Mouse (Mus musculus): ENCODE results near the gene Sorbs2. TPM values are rescaled to one million over a fixed set of nuclear protein-coding genes. Genes with fewer than 3 reads are reported as not detected.

Gene Sorbs2
- polyA plus RNA-seq, 1 experiment from 2014 or later, result 72.8 TPM

DNA sequence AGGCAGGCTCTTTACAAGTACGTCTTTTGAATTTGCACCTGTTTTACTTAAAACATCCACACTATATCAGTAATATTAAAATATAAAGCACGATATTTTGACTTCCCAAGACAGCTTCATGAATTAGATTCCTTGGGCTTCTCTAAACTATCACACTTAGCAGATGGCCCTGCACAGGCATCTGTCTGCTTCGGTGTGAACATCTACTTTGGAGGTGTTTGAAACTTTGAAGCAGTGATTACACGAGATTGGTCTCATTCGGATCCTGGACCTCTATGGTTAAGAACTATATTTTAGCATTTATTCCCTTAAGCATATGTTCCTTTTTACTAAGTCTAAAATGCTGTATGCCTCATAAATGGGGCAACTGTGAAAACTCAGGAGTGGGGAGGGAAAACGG, 301.0 kb downstream of the Sorbs2 start:
- Histone ChIP-seq H3K36me3 (ENCODE audit: control insufficient read depth, insufficient read depth, low read length) (peaks cover 45% of the 10 kb centered on the region), H3K4me2 (ENCODE audit: low read length) (no peak overlapping the region), H3K4me1 (ENCODE audit: control insufficient read depth, insufficient read depth, low read length) (no peaks in the 10 kb centered on the region), H3K4me3 (ENCODE audit: low read depth, low read length) (no peak overlapping the region), H3K9me3 (replicated peaks; ENCODE audit: control insufficient read depth, low read length) (no peaks in the 10 kb centered on the region), H3K9ac (ENCODE audit: low read length) (no peak overlapping the region), H3K27me3 (replicated peaks; ENCODE audit: control insufficient read depth, insufficient read depth, low read length) (no peaks in the 10 kb centered on the region), H3K27ac (ENCODE audit: low read depth, low read length) (no peak overlapping the region)
- no peak for ATAC-seq
- WGBS, result 85% methylated on average over 6 of the region's 6 CpGs
- no peak for DNase-seq (ENCODE audit: low spot score)

DNA sequence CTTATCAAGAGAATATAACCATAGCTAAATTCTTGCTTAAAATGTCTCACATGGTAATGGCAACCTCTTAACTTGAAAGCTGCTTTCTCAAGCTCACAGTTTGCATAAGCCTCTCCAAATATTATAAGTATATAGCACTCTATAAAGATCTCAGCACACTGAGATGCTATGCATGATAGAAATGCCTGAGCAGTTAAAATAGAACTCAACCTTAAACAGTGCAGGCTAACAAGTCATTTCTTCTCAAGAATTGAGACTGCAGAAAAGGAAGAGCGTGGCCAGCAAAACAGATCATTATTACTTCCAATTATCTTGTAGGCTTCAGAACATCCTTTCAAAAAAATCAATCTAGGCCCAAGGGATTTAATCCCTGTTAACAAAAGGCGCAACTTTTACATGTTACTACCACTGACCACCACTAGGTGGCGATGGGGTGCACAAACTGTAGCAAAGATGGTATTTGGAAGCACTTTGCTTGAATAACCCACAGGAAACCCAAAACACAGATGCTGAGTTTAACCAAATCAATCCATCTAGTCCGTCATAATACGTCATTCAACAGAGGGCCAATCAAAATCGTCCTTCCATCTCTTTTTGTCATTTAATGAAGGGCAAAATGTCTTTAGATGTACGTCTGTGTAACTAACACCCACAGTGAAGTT, 309.3 kb downstream of the Sorbs2 start:
- ATAC-seq (peak; percentile 58), DNase-seq (ENCODE audit: low spot score) (peak; percentile 85)
- Histone ChIP-seq H3K27ac (ENCODE audit: low read depth, low read length) (no peak overlapping the region), H3K9me3 (replicated peaks; ENCODE audit: control insufficient read depth, low read length) (no peaks in the 10 kb centered on the region), H3K27me3 (replicated peaks; ENCODE audit: control insufficient read depth, insufficient read depth, low read length) (no peaks in the 10 kb centered on the region), H3K4me3 (ENCODE audit: low read depth, low read length) (no peak overlapping the region), H3K36me3 (ENCODE audit: control insufficient read depth, insufficient read depth, low read length) (peaks cover 33% of the 10 kb centered on the region), H3K9ac (ENCODE audit: low read length) (no peak overlapping the region), H3K4me2 (ENCODE audit: low read length) (no peak overlapping the region), H3K4me1 (ENCODE audit: control insufficient read depth, insufficient read depth, low read length) (no peaks in the 10 kb centered on the region; the same call in 1 of the 2 replicates)
- WGBS, result 18% methylated on average over 7 of the region's 7 CpGs

DNA sequence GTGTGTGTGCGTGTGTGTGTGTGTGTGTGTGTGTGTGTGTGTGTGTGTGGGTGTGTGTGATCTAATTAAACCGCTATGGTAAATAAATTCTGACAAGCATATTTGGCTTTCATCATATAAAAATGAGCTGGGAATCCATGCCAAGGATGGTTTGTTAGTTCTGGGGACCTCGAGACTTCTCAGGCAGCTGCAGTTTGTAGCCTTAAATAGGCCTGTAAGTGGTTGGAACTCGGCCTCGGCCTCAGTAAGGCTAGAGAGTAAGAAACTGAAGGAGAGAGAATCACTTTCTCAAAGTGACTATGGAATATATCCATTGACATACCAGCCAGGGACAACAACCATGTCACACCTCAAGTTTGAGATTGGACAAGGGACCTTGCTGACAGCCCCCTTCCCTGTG, 314.1 kb downstream of the Sorbs2 start:
- Histone ChIP-seq H3K9ac (ENCODE audit: low read length) (no peak overlapping the region), H3K27ac (ENCODE audit: low read depth, low read length) (no peak overlapping the region), H3K27me3 (replicated peaks; ENCODE audit: control insufficient read depth, insufficient read depth, low read length) (no peaks in the 10 kb centered on the region), H3K4me3 (ENCODE audit: low read depth, low read length) (no peak overlapping the region), H3K4me1 (ENCODE audit: control insufficient read depth, insufficient read depth, low read length) (no peaks in the 10 kb centered on the region; the same call in 1 of the 2 replicates), H3K9me3 (replicated peaks; ENCODE audit: control insufficient read depth, low read length) (no peaks in the 10 kb centered on the region), H3K36me3 (ENCODE audit: control insufficient read depth, insufficient read depth, low read length) (peaks cover 35% of the 10 kb centered on the region), H3K4me2 (ENCODE audit: low read length) (no peak overlapping the region)
- ATAC-seq (no peak), DNase-seq (ENCODE audit: low spot score) (no peak)
- WGBS, result 81% methylated on average over 5 of the region's 5 CpGs

DNA sequence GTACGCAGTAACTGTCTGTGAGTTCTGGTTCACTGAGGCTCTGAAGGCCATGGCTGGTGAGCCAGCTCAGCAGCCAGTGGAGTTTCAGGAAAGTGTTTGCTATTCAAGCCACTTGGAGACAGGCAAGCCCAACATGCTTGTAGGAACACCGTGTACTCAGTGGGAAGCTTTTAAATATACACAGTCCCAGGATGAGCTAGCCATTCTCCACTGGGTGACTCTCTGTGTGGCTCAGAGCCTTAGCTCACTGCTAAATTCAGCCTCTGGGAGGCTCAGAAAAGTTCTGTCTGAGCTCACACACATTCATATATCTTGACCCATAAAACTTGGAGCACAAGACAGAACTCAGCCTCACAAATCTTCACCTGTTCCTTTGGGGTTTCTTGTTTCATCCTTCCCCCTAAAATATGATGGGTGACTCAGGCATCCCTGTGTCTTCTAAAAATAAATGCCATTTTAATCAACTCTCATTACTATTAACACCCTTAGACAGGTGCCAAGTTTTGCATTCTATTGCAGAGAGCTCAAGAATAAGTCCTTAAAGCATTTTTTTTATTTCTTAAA, 322.5 kb downstream of the Sorbs2 start:
- no peak for DNase-seq (ENCODE audit: low spot score)
- no peak overlapping the region for H3K4me2 ChIP-seq (ENCODE audit: low read length)
- no peak for ATAC-seq
- H3K9me3 ChIP-seq (replicated peaks; ENCODE audit: control insufficient read depth, low read length), result no peaks in the 10 kb centered on the region
- no peak overlapping the region for H3K27ac ChIP-seq (ENCODE audit: low read depth, low read length)
- peaks cover 12% of the 10 kb centered on the region for H3K36me3 ChIP-seq (ENCODE audit: control insufficient read depth, insufficient read depth, low read length)
- H3K4me1 ChIP-seq (ENCODE audit: control insufficient read depth, insufficient read depth, low read length), result no peaks in the 10 kb centered on the region
- H3K4me3 ChIP-seq (ENCODE audit: low read depth, low read length), result no peak overlapping the region
- no peaks in the 10 kb centered on the region for H3K27me3 ChIP-seq (replicated peaks; ENCODE audit: control insufficient read depth, insufficient read depth, low read length)
- H3K9ac ChIP-seq (ENCODE audit: low read length), result no peak overlapping the region
- 90% methylated on average over 2 of the region's 2 CpGs for WGBS

DNA sequence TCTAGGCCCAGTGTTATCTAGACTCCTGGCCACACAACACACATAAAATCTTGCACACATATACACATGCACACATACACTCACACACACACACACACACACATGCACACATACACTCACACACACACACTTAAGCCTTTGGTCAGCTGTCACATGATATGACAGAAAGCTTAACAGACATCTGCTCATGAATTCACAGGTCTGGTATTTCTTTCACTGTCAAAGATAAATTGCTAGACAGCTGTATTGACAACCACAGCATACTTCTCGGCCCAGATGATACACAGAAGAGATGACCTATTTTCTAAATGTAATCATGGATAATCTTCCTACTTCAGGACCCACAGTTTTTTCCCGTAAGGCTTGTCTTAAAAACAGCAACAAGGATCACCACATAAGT, 326.3 kb downstream of the Sorbs2 start:
- Histone ChIP-seq H3K27me3 (replicated peaks; ENCODE audit: control insufficient read depth, insufficient read depth, low read length) (no peaks in the 10 kb centered on the region), H3K4me2 (ENCODE audit: low read length) (no peak overlapping the region), H3K9me3 (replicated peaks; ENCODE audit: control insufficient read depth, low read length) (no peaks in the 10 kb centered on the region), H3K4me3 (ENCODE audit: low read depth, low read length) (no peak overlapping the region), H3K27ac (ENCODE audit: low read depth, low read length) (no peak overlapping the region), H3K36me3 (ENCODE audit: control insufficient read depth, insufficient read depth, low read length) (no peaks in the 10 kb centered on the region), H3K4me1 (ENCODE audit: control insufficient read depth, insufficient read depth, low read length) (no peaks in the 10 kb centered on the region), H3K9ac (ENCODE audit: low read length) (no peak overlapping the region)
- ATAC-seq (no peak), DNase-seq (ENCODE audit: low spot score) (no peak)
- WGBS, result 75% methylated on average over 2 of the region's 2 CpGs

DNA sequence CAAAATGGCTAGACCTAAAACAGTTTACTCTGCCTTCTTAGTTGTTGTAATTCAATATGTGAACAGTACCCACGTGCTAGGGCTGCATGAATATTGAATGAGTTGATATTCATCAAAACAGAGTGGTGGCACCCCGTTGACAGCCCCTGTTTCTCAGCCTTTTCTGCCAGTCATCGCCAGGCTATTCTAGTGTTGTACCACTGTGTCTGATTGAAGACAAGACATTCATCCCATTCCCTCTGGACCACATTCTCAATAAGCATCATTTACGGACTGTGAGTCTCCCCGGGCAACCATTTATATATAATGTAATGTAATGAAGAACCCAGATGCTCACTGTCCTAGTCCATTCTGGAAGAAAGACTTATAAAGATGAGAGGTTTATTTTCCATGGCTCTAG, 335.7 kb downstream of the Sorbs2 start:
- Histone ChIP-seq H3K9ac (ENCODE audit: low read length) (no peak overlapping the region), H3K4me2 (ENCODE audit: low read length) (no peak overlapping the region), H3K4me1 (ENCODE audit: control insufficient read depth, insufficient read depth, low read length) (peaks cover 10% of the 10 kb centered on the region; the same call in 1 of the 2 replicates), H3K27ac (ENCODE audit: low read depth, low read length) (no peak overlapping the region), H3K4me3 (ENCODE audit: low read depth, low read length) (no peak overlapping the region), H3K27me3 (replicated peaks; ENCODE audit: control insufficient read depth, insufficient read depth, low read length) (no peaks in the 10 kb centered on the region), H3K36me3 (ENCODE audit: control insufficient read depth, insufficient read depth, low read length) (no peaks in the 10 kb centered on the region), H3K9me3 (replicated peaks; ENCODE audit: control insufficient read depth, low read length) (no peaks in the 10 kb centered on the region)
- ATAC-seq, result no peak
- 63% methylated on average over 5 of the region's 5 CpGs for WGBS
- peak; percentile 7 for DNase-seq (ENCODE audit: low spot score)

DNA sequence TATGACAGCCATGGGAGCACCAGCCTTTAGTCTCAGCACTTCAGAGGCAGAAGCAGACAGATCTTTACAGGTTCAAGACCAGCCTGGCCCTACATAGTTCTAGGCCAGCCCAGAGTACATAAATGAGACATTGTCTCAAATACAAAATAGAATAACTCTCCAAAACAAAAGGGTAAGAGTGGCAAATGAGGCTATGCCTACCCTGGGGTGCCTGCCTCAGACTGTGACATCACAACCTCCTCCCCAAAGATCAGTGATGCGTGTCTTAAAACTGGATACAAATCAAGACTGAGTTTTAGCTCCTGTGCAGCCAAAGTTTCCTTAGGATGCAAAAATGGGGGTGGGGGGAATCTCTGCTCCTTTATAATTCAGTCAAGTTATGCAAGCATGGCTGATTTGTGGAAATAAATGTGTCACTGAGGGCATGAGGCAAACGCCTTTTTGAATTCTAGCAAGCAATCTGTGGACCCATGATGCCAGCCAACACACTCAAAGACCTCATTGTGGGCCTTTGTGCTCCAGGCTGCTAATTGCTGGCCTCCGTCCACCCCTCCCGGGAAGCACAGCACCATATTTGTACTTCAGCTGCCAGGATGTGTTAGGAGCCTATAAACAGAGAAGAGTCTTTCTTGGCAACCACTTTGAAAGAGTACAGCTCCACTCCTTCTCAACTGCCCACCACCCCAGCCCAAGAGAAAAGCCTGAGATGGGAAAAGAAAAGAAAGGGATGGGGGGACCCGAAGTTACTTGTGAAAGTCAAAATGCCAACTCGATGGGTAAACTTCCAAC, 336.7 kb downstream of the Sorbs2 start:
- Histone ChIP-seq H3K4me1 (ENCODE audit: control insufficient read depth, insufficient read depth, low read length) (peaks cover 10% of the 10 kb centered on the region; the same call in 1 of the 2 replicates), H3K4me3 (ENCODE audit: low read depth, low read length) (no peak overlapping the region), H3K27me3 (replicated peaks; ENCODE audit: control insufficient read depth, insufficient read depth, low read length) (no peaks in the 10 kb centered on the region), H3K4me2 (ENCODE audit: low read length) (no peak overlapping the region), H3K36me3 (ENCODE audit: control insufficient read depth, insufficient read depth, low read length) (no peaks in the 10 kb centered on the region), H3K9ac (ENCODE audit: low read length) (no peak overlapping the region), H3K27ac (ENCODE audit: low read depth, low read length) (no peak overlapping the region), H3K9me3 (replicated peaks; ENCODE audit: control insufficient read depth, low read length) (no peaks in the 10 kb centered on the region)
- 26% methylated on average over 6 of the region's 6 CpGs for WGBS
- ATAC-seq (peak; percentile 94), DNase-seq (ENCODE audit: low spot score) (peak; percentile 93)

DNA sequence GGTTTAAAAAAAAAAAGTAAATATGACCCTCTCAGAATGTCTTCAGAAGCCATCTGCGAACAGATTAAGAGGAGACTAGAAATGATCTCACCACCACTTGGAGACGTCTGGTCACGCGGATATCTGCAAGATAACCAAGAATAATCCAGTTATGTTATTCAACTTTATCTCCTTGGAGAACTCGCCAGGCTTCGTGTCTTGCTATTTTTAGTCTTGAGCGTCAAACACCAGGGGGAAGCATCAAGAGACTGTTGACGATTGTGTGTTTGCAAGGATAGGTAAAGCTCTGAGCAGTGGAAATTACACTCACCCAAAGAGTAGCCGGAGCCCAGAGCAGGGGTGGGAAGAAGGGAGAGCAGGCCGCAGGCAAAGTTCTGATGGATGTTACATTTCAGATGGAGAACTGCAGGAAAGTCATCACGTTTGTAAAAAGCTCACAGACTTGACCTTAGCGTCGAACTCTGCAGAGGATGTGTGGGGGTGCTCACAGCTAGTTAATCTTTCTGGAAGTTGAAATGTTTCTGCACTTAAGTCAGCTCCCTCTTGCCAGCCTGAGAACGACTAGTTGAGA, 337.4 kb downstream of the Sorbs2 start:
- Histone ChIP-seq H3K27ac (ENCODE audit: low read depth, low read length) (no peak overlapping the region), H3K4me3 (ENCODE audit: low read depth, low read length) (no peak overlapping the region), H3K4me2 (ENCODE audit: low read length) (no peak overlapping the region), H3K36me3 (ENCODE audit: control insufficient read depth, insufficient read depth, low read length) (no peaks in the 10 kb centered on the region), H3K9me3 (replicated peaks; ENCODE audit: control insufficient read depth, low read length) (no peaks in the 10 kb centered on the region), H3K9ac (ENCODE audit: low read length) (no peak overlapping the region), H3K4me1 (ENCODE audit: control insufficient read depth, insufficient read depth, low read length) (peaks cover 10% of the 10 kb centered on the region; the same call in 1 of the 2 replicates), H3K27me3 (replicated peaks; ENCODE audit: control insufficient read depth, insufficient read depth, low read length) (no peaks in the 10 kb centered on the region)
- ATAC-seq (no peak; the same call in 1 of the 2 replicates), DNase-seq (ENCODE audit: low spot score) (peak; percentile 10)
- 76% methylated on average over 14 of the region's 14 CpGs for WGBS
